Mouse (Mus musculus) C2C12 (cell line): ENCODE measurements around the gene Msrb3.

Source experiments
- CTCF ChIP-seq: IDR thresholded peaks from one replicate; pipeline ENCODE4 v1.5.1; 2011; ENCODE audit not compliant: control insufficient read depth, insufficient read depth, insufficient read length
- FOSL1 ChIP-seq: IDR thresholded peaks from one replicate; pipeline ENCODE4 v1.8.0; 2011; ENCODE audit warnings: mild to moderate bottlenecking, low read length; ENCODE audit not compliant: poor library complexity, insufficient read depth, severe bottlenecking
- MAX ChIP-seq: IDR thresholded peaks from one replicate; pipeline ENCODE4 v1.6.1; 2011; ENCODE audit warnings: mild to moderate bottlenecking, control low read depth
- MYOD1 ChIP-seq: IDR thresholded peaks from one replicate; pipeline ENCODE4 v1.6.1; 2011; ENCODE audit warnings: low read depth; ENCODE audit not compliant: control insufficient read depth, insufficient read length

- TF ChIP-seq CTCF (no peak), MAX (no peak), FOSL1 (no peak), MYOD1 (no peak)
These were observed 154.3 kb downstream of the Msrb3 start for GRCm38 (mm10) chr10:120744441-120745137.
